Mouse (Mus musculus) CH12.LX (cell line): Measurements from ENCODE around the gene Pcyt2. TPM values are rescaled to one million over a fixed set of nuclear protein-coding genes. Genes with fewer than 3 reads are reported as not detected.

Experiments
- DNase-seq: peaks from one replicate; pipeline ENCODE4 v3.0.0-alpha.2; 2013; ENCODE audit errors: extremely low read depth
- H3K27ac ChIP-seq: 2 replicates; pipeline ENCODE4 v1.5.1; 2012; ENCODE audit warnings: low read depth, mild to moderate bottlenecking, control low read depth, moderate library complexity; ENCODE audit not compliant: insufficient read depth
- H3K27me3 ChIP-seq: replicated peaks from 2 replicates; pipeline ENCODE3; 2012; ENCODE audit warnings: inconsistent platforms
- H3K36me3 ChIP-seq, 2 experiments: replicated peaks in 1 of 2; 2 replicates each; pipeline versions ENCODE3 to v1.6.1; 2012; ENCODE audit warnings: inconsistent platforms in 1 of 2, low read length in 1 of 2, mild to moderate bottlenecking in 1 of 2, mixed read lengths in 1 of 2, moderate library complexity in 1 of 2; ENCODE audit not compliant: control insufficient read depth in 1 of 2, insufficient read depth in 1 of 2
- H3K4me1 ChIP-seq, 2 experiments: 2 replicates each; pipeline ENCODE4 v1.6.1; 2012; ENCODE audit warnings: inconsistent platforms in 1 of 2, moderate library complexity in 1 of 2; ENCODE audit not compliant: insufficient read depth in 2 of 2, control insufficient read depth in 1 of 2
- H3K4me2 ChIP-seq: 2 replicates; pipeline ENCODE4 v1.6.1; 2012; ENCODE audit warnings: low read depth, mild to moderate bottlenecking, control low read depth; ENCODE audit not compliant: poor library complexity, insufficient read depth, severe bottlenecking
- H3K4me3 ChIP-seq, 3 experiments: fragments of 150-350 bp in 1 of 3; sonication (generic) in 1 of 3; replicated peaks in 1 of 3; 2 replicates each; pipeline versions ENCODE3 to v1.5.1; 2011 to 2012; ENCODE audit warnings: low read depth in 2 of 3, low read length in 2 of 3, mild to moderate bottlenecking in 2 of 3, moderate library complexity in 2 of 3, control low read depth in 1 of 3, improper control_type of control experiment in 1 of 3, inconsistent platforms in 1 of 3, mixed read lengths in 1 of 3; ENCODE audit not compliant: poor library complexity in 1 of 3
- H3K79me2 ChIP-seq: replicated peaks from 2 replicates; pipeline ENCODE4 v1.6.1; 2012; ENCODE audit warnings: mild to moderate bottlenecking, moderate library complexity; ENCODE audit not compliant: control insufficient read depth, poor library complexity, insufficient read depth, severe bottlenecking; ENCODE audit errors: extremely low read depth
- H3K9ac ChIP-seq: 2 replicates; pipeline ENCODE4 v1.6.1; 2012; ENCODE audit warnings: low read depth, mild to moderate bottlenecking, control low read depth, moderate library complexity; ENCODE audit not compliant: insufficient read depth
- H3K9me3 ChIP-seq: replicated peaks from 2 replicates; pipeline ENCODE3; 2012; ENCODE audit warnings: low read length, inconsistent platforms, mixed read lengths
- BHLHE40 ChIP-seq: IDR thresholded peaks from 2 replicates; pipeline ENCODE4 v1.6.1; 2011; ENCODE audit warnings: mild to moderate bottlenecking, low read depth, low read length, improper control_type of control experiment
- CHD2 ChIP-seq: IDR thresholded peaks from 2 replicates; pipeline ENCODE4 v1.6.1; 2011; ENCODE audit warnings: low read length, improper control_type of control experiment
- E2F4 ChIP-seq: IDR thresholded peaks from 2 replicates; pipeline ENCODE4 v1.6.1; 2011; ENCODE audit warnings: low read depth, low read length, improper control_type of control experiment; ENCODE audit not compliant: insufficient replicate concordance
- ELF1 ChIP-seq: IDR thresholded peaks from 2 replicates; pipeline ENCODE4 v1.6.1; 2014; ENCODE audit warnings: low read depth, mild to moderate bottlenecking, inconsistent platforms, low read length, improper control_type of control experiment
- EP300 ChIP-seq: IDR thresholded peaks from 2 replicates; pipeline ENCODE4 v1.6.1; 2011; ENCODE audit warnings: low read length, improper control_type of control experiment
- ETS1 ChIP-seq: conservative IDR thresholded peaks from 2 replicates; pipeline ENCODE4 v1.6.1; 2012; ENCODE audit warnings: low read depth, mild to moderate bottlenecking, inconsistent platforms, low read length, improper control_type of control experiment, moderate library complexity
- GABPA ChIP-seq: IDR thresholded peaks from 2 replicates; pipeline ENCODE4 v1.6.1; 2012; ENCODE audit warnings: low read depth, low read length, improper control_type of control experiment, inconsistent platforms; ENCODE audit not compliant: insufficient replicate concordance
- HCFC1 ChIP-seq: IDR thresholded peaks from 2 replicates; pipeline ENCODE4 v1.6.1; 2012; ENCODE audit warnings: low read depth, mild to moderate bottlenecking, inconsistent platforms, low read length, improper control_type of control experiment
- IRF4 ChIP-seq: IDR thresholded peaks from 2 replicates; pipeline ENCODE4 v1.6.1; 2014; ENCODE audit warnings: low read depth, mild to moderate bottlenecking, inconsistent platforms, low read length, improper control_type of control experiment
- JUN ChIP-seq: IDR thresholded peaks from 2 replicates; pipeline ENCODE4 v1.6.1; 2011; ENCODE audit warnings: low read depth, mild to moderate bottlenecking, low read length, improper control_type of control experiment, moderate library complexity; ENCODE audit not compliant: insufficient read depth
- JUND ChIP-seq: conservative IDR thresholded peaks from 2 replicates; pipeline ENCODE4 v1.6.1; 2011; ENCODE audit warnings: low read depth, low read length, improper control_type of control experiment
- KAT2A ChIP-seq: IDR thresholded peaks from 2 replicates; pipeline ENCODE4 v1.6.1; 2012; ENCODE audit warnings: low read length, improper control_type of control experiment, inconsistent platforms; ENCODE audit not compliant: insufficient replicate concordance
- MAFK ChIP-seq: IDR thresholded peaks from 2 replicates; pipeline ENCODE4 v1.6.1; 2011; ENCODE audit warnings: low read length, improper control_type of control experiment; ENCODE audit not compliant: insufficient replicate concordance
- MAX ChIP-seq: IDR thresholded peaks from 2 replicates; pipeline ENCODE4 v1.6.1; 2011; ENCODE audit warnings: low read length, improper control_type of control experiment
- MAZ ChIP-seq: IDR thresholded peaks from 2 replicates; pipeline ENCODE4 v1.6.1; 2012; ENCODE audit warnings: low read depth, mild to moderate bottlenecking, inconsistent platforms, low read length, improper control_type of control experiment, moderate library complexity
- MEF2A ChIP-seq: IDR thresholded peaks from 2 replicates; pipeline ENCODE4 v1.6.1; 2014; ENCODE audit warnings: low read depth, mild to moderate bottlenecking, inconsistent platforms, low read length, improper control_type of control experiment, borderline replicate concordance
- MXI1 ChIP-seq: IDR thresholded peaks from 2 replicates; pipeline ENCODE4 v1.6.1; 2011; ENCODE audit warnings: mild to moderate bottlenecking, low read depth, low read length, improper control_type of control experiment
- NELFE ChIP-seq: IDR thresholded peaks from 2 replicates; pipeline ENCODE4 v1.6.1; 2011; ENCODE audit warnings: low read depth, low read length, improper control_type of control experiment
- NRF1 ChIP-seq: IDR thresholded peaks from 2 replicates; pipeline ENCODE4 v1.6.1; 2014; ENCODE audit warnings: low read depth, mild to moderate bottlenecking, inconsistent platforms, low read length, improper control_type of control experiment, moderate library complexity
- PAX5 ChIP-seq: IDR thresholded peaks from 2 replicates; pipeline ENCODE4 v1.6.1; 2012; ENCODE audit warnings: low read length, inconsistent platforms, mixed read lengths
- POLR2A ChIP-seq: IDR thresholded peaks from 2 replicates; pipeline ENCODE4 v1.6.1; 2011; ENCODE audit warnings: low read depth, mild to moderate bottlenecking, improper control_type of control experiment, low read length
- RAD21 ChIP-seq: IDR thresholded peaks from 2 replicates; pipeline ENCODE4 v1.6.1; 2011; ENCODE audit warnings: low read depth, mild to moderate bottlenecking, low read length, improper control_type of control experiment, moderate library complexity
- RCOR1 ChIP-seq: conservative IDR thresholded peaks from 2 replicates; pipeline ENCODE4 v1.6.1; 2012; ENCODE audit warnings: low read depth, mild to moderate bottlenecking, inconsistent platforms, low read length, improper control_type of control experiment
- SIN3A ChIP-seq: IDR thresholded peaks from 2 replicates; pipeline ENCODE4 v1.6.1; 2012; ENCODE audit warnings: low read length, improper control_type of control experiment, inconsistent platforms
- SMC3 ChIP-seq: IDR thresholded peaks from 2 replicates; pipeline ENCODE4 v1.6.1; 2011; ENCODE audit warnings: low read depth, low read length, improper control_type of control experiment
- TCF12 ChIP-seq: IDR thresholded peaks from 2 replicates; pipeline ENCODE4 v1.6.1; 2014; ENCODE audit warnings: low read depth, mild to moderate bottlenecking, inconsistent platforms, low read length, improper control_type of control experiment
- UBTF ChIP-seq: IDR thresholded peaks from 2 replicates; pipeline ENCODE4 v1.6.1; 2012; ENCODE audit warnings: low read depth, mild to moderate bottlenecking, inconsistent platforms, low read length, improper control_type of control experiment, moderate library complexity
- USF1 ChIP-seq: IDR thresholded peaks from 2 replicates; pipeline ENCODE4 v1.6.1; 2014; ENCODE audit warnings: low read depth, mild to moderate bottlenecking, inconsistent platforms, low read length, improper control_type of control experiment
- USF2 ChIP-seq: conservative IDR thresholded peaks from 2 replicates; pipeline ENCODE4 v1.6.1; 2011; ENCODE audit warnings: low read depth, low read length, improper control_type of control experiment
- ZC3H11A ChIP-seq: IDR thresholded peaks from 2 replicates; pipeline ENCODE4 v1.6.1; 2012; ENCODE audit warnings: low read depth, mild to moderate bottlenecking, inconsistent platforms, low read length, improper control_type of control experiment
- ZKSCAN1 ChIP-seq: IDR thresholded peaks from 2 replicates; pipeline ENCODE4 v1.6.1; 2012; ENCODE audit warnings: low read depth, inconsistent platforms, low read length, improper control_type of control experiment, borderline replicate concordance
- ZMIZ1 ChIP-seq: IDR thresholded peaks from 2 replicates; pipeline ENCODE4 v1.6.1; 2012; ENCODE audit warnings: low read depth, mild to moderate bottlenecking, inconsistent platforms, low read length, improper control_type of control experiment
- ZNF384 ChIP-seq: IDR thresholded peaks from 2 replicates; pipeline ENCODE4 v1.6.1; 2012; ENCODE audit warnings: low read depth, low read length, improper control_type of control experiment, inconsistent platforms
- dilution Hi-C: fragments of 300-500 bp; cut with MboI; formaldehyde crosslinking; loops from 2 replicates; pipeline ENCODE4 v1.14.3; 2020; ENCODE audit warnings: low sequenced_read_pairs; ENCODE audit not compliant: extremely low pct_unique_long_range_greater_than_20kb, extremely low pct_ligation_motif_present
- in situ Hi-C: fragments of 300-500 bp; cut with MboI; formaldehyde crosslinking; loops from 3 replicates; pipeline ENCODE4 v1.14.3; 2019; ENCODE audit warnings: low sequenced_read_pairs, low pct_ligation_motif_present, low pct_unique_long_range_greater_than_20kb, mixed read lengths
- polyA plus RNA-seq: library from polyadenylated mRNA; unstranded; fragments of >175 nt; gene quantifications from 2 replicates; pipeline ENCODE4 v1.2.1, GENCODE M21; 2012; ENCODE audit warnings: low read depth; ENCODE audit not compliant: insufficient read length
- total RNA-seq, 2 experiments: library from RNA; depleted of rRNA; stranded (reverse); fragments of 300-350 nt in 1 of 2; fragments of >200 nt in 1 of 2; gene quantifications; 2 replicates each; pipeline ENCODE4 v1.2.3; 2012 to 2014

The Pcyt2 gene
- total and polyA plus RNA-seq, 3 experiments: 154 to 166 (median 155) TPM

GRCm38 (mm10) chr11:120573585-120574277, 44.0 kb downstream of the Pcyt2 start (continued):
- TF ChIP-seq BHLHE40 (no peak), RAD21 (no peak), NELFE (no peak), ZC3H11A (no peak), USF2 (no peak), ZKSCAN1 (no peak), PAX5 (no peak), MAZ (no peak), JUND (peak; percentile 91), RCOR1 (no peak)

DNA sequence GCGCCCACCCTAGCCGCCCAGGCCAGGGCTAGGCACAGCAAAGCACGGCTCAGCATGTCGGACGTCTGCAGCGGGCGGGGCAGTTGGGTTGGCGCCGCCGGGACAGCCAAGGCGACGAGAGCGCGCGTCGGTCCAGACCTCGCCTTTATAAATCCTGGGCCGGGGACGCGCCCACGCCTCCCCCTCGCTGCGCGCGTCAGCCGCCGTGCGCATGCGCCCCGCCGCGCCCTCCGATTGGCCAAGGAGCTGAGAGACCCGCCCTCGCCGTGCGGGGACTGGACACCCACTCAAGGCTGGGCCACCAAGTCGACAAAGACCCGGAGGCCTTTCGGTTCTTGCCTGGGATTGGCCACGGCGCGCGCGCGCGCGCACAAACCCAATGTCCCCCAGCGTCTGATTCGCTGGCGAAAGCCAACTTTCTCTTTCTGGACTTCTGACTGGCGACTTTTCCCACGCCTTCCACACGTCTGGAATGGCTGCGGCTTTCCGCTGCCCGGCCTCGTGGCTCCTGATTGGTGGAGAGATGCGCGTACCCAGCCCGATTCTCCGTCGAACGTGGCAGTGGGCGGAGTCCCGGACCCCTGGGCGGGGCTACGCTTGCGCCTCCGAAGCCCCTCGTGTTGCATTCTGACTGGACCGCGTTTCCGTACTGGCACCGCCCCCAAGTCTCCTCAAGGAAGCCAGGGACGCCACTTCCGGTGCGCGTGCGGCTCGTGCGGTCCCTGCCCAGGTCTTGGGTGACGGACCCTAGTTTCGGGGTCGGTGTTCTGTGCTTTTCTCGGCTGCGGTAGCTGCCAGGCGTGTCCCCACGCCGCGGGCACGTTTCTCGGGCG, 44.8 kb downstream of the Pcyt2 start, which contains the start of gene P4hb:
P4hb (minus strand) TSS at position 502 of the 833 bp plus-strand sequence.
- Histone ChIP-seq H3K4me1 (peaks cover 4 to 51% of the 10 kb centered on the region in 2 experiments), H3K36me3 (peaks cover 36 to 48% of the 10 kb centered on the region in 2 experiments), H3K9me3 (no peaks in the 10 kb centered on the region), H3K27ac (peak within 1 kb of the TSS; percentile 92), H3K4me2 (peak within 1 kb of the TSS; percentile 79), H3K4me3 (peak within 1 kb of the TSS; percentile 81 to 93 (median 93)), H3K79me2 (peaks cover 39% of the 10 kb centered on the region), H3K9ac (peak within 1 kb of the TSS; percentile 98), H3K27me3 (no peaks in the 10 kb centered on the region)
- DNase-seq: peak; percentile 100
- in situ Hi-C loops (no loop called here), dilution Hi-C loops (no loop called here)
- TF ChIP-seq E2F4 (peak; percentile 95), CHD2 (peak; percentile 78; the same call in 1 of the 2 replicates), SIN3A (peak; percentile 89), EP300 (no peak), TCF12 (peak; percentile 90), ETS1 (peak; percentile 58), MXI1 (peak; percentile 91), UBTF (no peak), NRF1 (peak; percentile 86), JUND (no peak), ZMIZ1 (peak; percentile 99), MAX (peak; percentile 88), ELF1 (peak; percentile 95), SMC3 (no peak), RCOR1 (0 out of 2 replicates have a peak, but pooled peaks have one; percentile 13), MEF2A (peak; percentile 28; the same call in 1 of the 2 replicates), PAX5 (no peak), ZNF384 (no peak), USF1 (no peak; the same call in 1 of the 2 replicates), USF2 (no peak; the same call in 1 of the 2 replicates), POLR2A (peak; percentile 99), HCFC1 (peak; percentile 72), MAFK (no peak), ZC3H11A (no peak), IRF4 (peak; percentile 68; the same call in 1 of the 2 replicates), KAT2A (0 out of 2 replicates have a peak, but pooled peaks have one; percentile 52), GABPA (no peak), JUN (no peak), MAZ (0 out of 2 replicates have a peak, but pooled peaks have one; percentile 31), NELFE (peak; percentile 100), RAD21 (no peak)
